ENCODE assay signal across 8 mouse cellular contexts in genomic region chr17:65906895-65907401, GRCm38 (mm10). TPM values are rescaled to one million over a fixed set of nuclear protein-coding genes. Genes with fewer than 3 reads are reported as not detected.
DNase-seq lines count a peak whose midpoint lies in the region; ATAC-seq and TF ChIP-seq lines count a peak whose summit lies in the region.

No protein-coding gene starts in this region.

- TF ChIP-seq POLR2A in spleen, adult 2 months (IDR thresholded peaks at IDR 0.05; ENCODE audit: low read depth, low read length): no peak; the same call in 1 of the 2 replicates

- H3K36me3 ChIP-seq in spleen, adult 2 months (ENCODE audit: control insufficient read depth, insufficient read depth, low read length): no peaks in the 10 kb centered on the region
- peaks cover 6% of the 10 kb centered on the region; the same call in 1 of the 2 replicates for H3K36me3 ChIP-seq in heart, embryonic 16.5 days (ENCODE audit: control insufficient read depth, insufficient read depth)
- no peaks in the 10 kb centered on the region for H3K36me3 ChIP-seq in liver, postnatal 0 days (replicated peaks; ENCODE audit: insufficient read depth, low read length)
- no peaks in the 10 kb centered on the region for H3K36me3 ChIP-seq in midbrain, embryonic 13.5 days

- H3K27ac ChIP-seq in spleen, adult 2 months (ENCODE audit: insufficient read depth, low read length): peak overlapping the region; percentile 48
- H3K27ac ChIP-seq in heart, embryonic 16.5 days (ENCODE audit: low read length): peak overlapping the region; percentile 69
- H3K27ac ChIP-seq in liver, postnatal 0 days (ENCODE audit: low read depth): peak overlapping the region; percentile 16; the same call in 1 of the 2 replicates
- no peak overlapping the region for H3K27ac ChIP-seq in midbrain, embryonic 13.5 days

- H3K27me3 ChIP-seq in spleen, adult 2 months (ENCODE audit: control insufficient read depth, insufficient read depth, low read length): no peaks in the 10 kb centered on the region
- no peaks in the 10 kb centered on the region for H3K27me3 ChIP-seq in heart, embryonic 16.5 days (ENCODE audit: control insufficient read depth, insufficient read depth, low read length)
- H3K27me3 ChIP-seq in liver, postnatal 0 days (ENCODE audit: insufficient read depth, low read length): no peaks in the 10 kb centered on the region
- H3K27me3 ChIP-seq in midbrain, embryonic 13.5 days: no peaks in the 10 kb centered on the region

- peak; percentile 78 for ATAC-seq in heart, embryonic 16.5 days (replicated peaks; ENCODE audit: extremely low read depth, insufficient read depth, low FRiP score)
- ATAC-seq in liver, postnatal 0 days: peak; percentile 72
- no peak for ATAC-seq in midbrain, embryonic 13.5 days

- H3K4me2 ChIP-seq in heart, embryonic 16.5 days (ENCODE audit: low read depth, low read length): peak overlapping the region; percentile 39
- peak overlapping the region; percentile 57 for H3K4me2 ChIP-seq in liver, postnatal 0 days (ENCODE audit: low read depth, low read length)
- H3K4me2 ChIP-seq in midbrain, embryonic 13.5 days (replicated peaks): no peak overlapping the region

- H3K9ac ChIP-seq in heart, embryonic 16.5 days (ENCODE audit: low read length): peak overlapping the region; percentile 26
- no peak overlapping the region for H3K9ac ChIP-seq in liver, postnatal 0 days (replicated peaks)
- no peak overlapping the region for H3K9ac ChIP-seq in midbrain, embryonic 13.5 days (replicated peaks)

- WGBS in spleen, adult 2 months: 9% methylated on average over 11 of the region's 11 CpGs
- 29% methylated on average over 11 of the region's 11 CpGs for WGBS in heart, embryonic 16.5 days
- 34% methylated on average over 11 of the region's 11 CpGs for WGBS in liver, postnatal 0 days (ENCODE audit: insufficient replicate concordance)
- 70% methylated on average over 11 of the region's 11 CpGs for WGBS in midbrain, embryonic 13.5 days

- H3K9me3 ChIP-seq in heart, embryonic 16.5 days (replicated peaks; ENCODE audit: control insufficient read depth, low read length): peaks cover 7% of the 10 kb centered on the region
- H3K9me3 ChIP-seq in liver, postnatal 0 days (ENCODE audit: low read length): peaks cover 6% of the 10 kb centered on the region
- no peaks in the 10 kb centered on the region for H3K9me3 ChIP-seq in midbrain, embryonic 13.5 days

- H3K4me1 ChIP-seq in spleen, adult 2 months (ENCODE audit: control insufficient read depth, insufficient read depth, insufficient read length): peaks cover 4% of the 10 kb centered on the region; the same call in 1 of the 2 replicates
- peaks cover 12% of the 10 kb centered on the region for H3K4me1 ChIP-seq in heart, embryonic 16.5 days (ENCODE audit: control insufficient read depth, insufficient read depth, low read length)
- H3K4me1 ChIP-seq in liver, postnatal 0 days (ENCODE audit: insufficient read depth): no peaks in the 10 kb centered on the region
- H3K4me1 ChIP-seq in midbrain, embryonic 13.5 days (replicated peaks): 0 out of 2 replicates have a peak, but pooled peaks cover 7% of the 10 kb centered on the region

- TF ChIP-seq CTCF in spleen, adult 2 months (IDR thresholded peaks at IDR 0.05; ENCODE audit: extremely low read depth, insufficient read depth, insufficient read length, insufficient replicate concordance): no peak
- no peak for TF ChIP-seq CTCF in liver, postnatal 0 days (IDR thresholded peaks at IDR 0.05; ENCODE audit: low read depth)

- peak; percentile 26 to 53 for DNase-seq in spleen, adult 2 months (ENCODE audit: low read depth in 1 of 2, low spot score in 2 of 2)
- no peak for DNase-seq in spleen, adult 12 weeks (ENCODE audit: low spot score)
- peak; percentile 26 for DNase-seq in liver, postnatal 0 days
- DNase-seq in thymus, postnatal 25 days: peak; percentile 58
- no peak for DNase-seq in gastrocnemius, postnatal 10 days
- no peak for DNase-seq in cerebellum, adult 18-20 months

- peak overlapping the region; percentile 56 for H3K4me3 ChIP-seq in spleen, adult 2 months (ENCODE audit: extremely low read depth, insufficient read depth, insufficient read length)
- H3K4me3 ChIP-seq in heart, embryonic 16.5 days (ENCODE audit: low read length): peak overlapping the region; percentile 1; the same call in 1 of the 2 replicates
- H3K4me3 ChIP-seq in liver, postnatal 0 days (ENCODE audit: low read depth, low read length): no peak overlapping the region
- H3K4me3 ChIP-seq in midbrain, embryonic 13.5 days (replicated peaks): no peak overlapping the region

- no peak for TF ChIP-seq EP300 in liver, postnatal 0 days (IDR thresholded peaks at IDR 0.05; ENCODE audit: low read depth)

RNA-seq across cellular contexts. Expression of gene Ralbp1, which starts 21.4 kb away (rescaled TPM):
- polyA plus RNA-seq in spleen, adult 2 months (2012; rRNA removed): 22.7 and 26.6 TPM in 2 replicates
- 53.7 and 54.8 TPM in 2 replicates for polyA plus RNA-seq in heart, embryonic 16.5 days (2015; fragmentation: Nextera tagmentation; extraction: Ambion mirVana)
- polyA plus RNA-seq in liver, postnatal 0 days (2015; fragmentation: Nextera tagmentation; extraction: Ambion mirVana): 29.5 TPM in 2 replicates
- total RNA-seq in gastrocnemius, postnatal 10 days (2021): 10 to 100 TPM; 22.2 to 25.2 TPM
- polyA plus RNA-seq in midbrain, embryonic 13.5 days (2015; fragmentation: Nextera tagmentation; extraction: Ambion mirVana): 49.8 TPM in 2 replicates

RNA-seq across cellular contexts. Expression of gene Twsg1, which starts 44.1 kb away (rescaled TPM):
- 12.9 and 17.3 TPM in 2 replicates for polyA plus RNA-seq in spleen, adult 2 months (2012; rRNA removed)
- 101 and 105 TPM in 2 replicates for polyA plus RNA-seq in heart, embryonic 16.5 days (2015; fragmentation: Nextera tagmentation; extraction: Ambion mirVana)
- 16.8 and 19.4 TPM in 2 replicates for polyA plus RNA-seq in liver, postnatal 0 days (2015; fragmentation: Nextera tagmentation; extraction: Ambion mirVana)
- total RNA-seq in gastrocnemius, postnatal 10 days (2021): 10 to 100 TPM; 29.0 to 32.7 TPM
- 66.5 and 70.2 TPM in 2 replicates for polyA plus RNA-seq in midbrain, embryonic 13.5 days (2015; fragmentation: Nextera tagmentation; extraction: Ambion mirVana)

Comparison
In these comparisons a context has a peak if more than half of its experiments do, and no peak if none do; other contexts are left out.
1. DNase-seq: peak in spleen, adult 2 months (2 of 2), liver, postnatal 0 days (single experiment) and thymus, postnatal 25 days (single experiment); none in spleen, adult 12 weeks (single experiment), gastrocnemius, postnatal 10 days (single experiment) and cerebellum, adult 18-20 months (0 of 2).
2. H3K4me3 ChIP-seq: peak in spleen, adult 2 months (single experiment) and heart, embryonic 16.5 days (single experiment); none in liver, postnatal 0 days (single experiment) and midbrain, embryonic 13.5 days (single experiment).